Mouse (Mus musculus): ENCODE measurements around the gene Jtb. TPM values are rescaled to one million over a fixed set of nuclear protein-coding genes. Genes with fewer than 3 reads are reported as not detected.

Gene Jtb
- 10 to 100 TPM; 43.8 to 48.9 TPM for total RNA-seq (2021)

DNA sequence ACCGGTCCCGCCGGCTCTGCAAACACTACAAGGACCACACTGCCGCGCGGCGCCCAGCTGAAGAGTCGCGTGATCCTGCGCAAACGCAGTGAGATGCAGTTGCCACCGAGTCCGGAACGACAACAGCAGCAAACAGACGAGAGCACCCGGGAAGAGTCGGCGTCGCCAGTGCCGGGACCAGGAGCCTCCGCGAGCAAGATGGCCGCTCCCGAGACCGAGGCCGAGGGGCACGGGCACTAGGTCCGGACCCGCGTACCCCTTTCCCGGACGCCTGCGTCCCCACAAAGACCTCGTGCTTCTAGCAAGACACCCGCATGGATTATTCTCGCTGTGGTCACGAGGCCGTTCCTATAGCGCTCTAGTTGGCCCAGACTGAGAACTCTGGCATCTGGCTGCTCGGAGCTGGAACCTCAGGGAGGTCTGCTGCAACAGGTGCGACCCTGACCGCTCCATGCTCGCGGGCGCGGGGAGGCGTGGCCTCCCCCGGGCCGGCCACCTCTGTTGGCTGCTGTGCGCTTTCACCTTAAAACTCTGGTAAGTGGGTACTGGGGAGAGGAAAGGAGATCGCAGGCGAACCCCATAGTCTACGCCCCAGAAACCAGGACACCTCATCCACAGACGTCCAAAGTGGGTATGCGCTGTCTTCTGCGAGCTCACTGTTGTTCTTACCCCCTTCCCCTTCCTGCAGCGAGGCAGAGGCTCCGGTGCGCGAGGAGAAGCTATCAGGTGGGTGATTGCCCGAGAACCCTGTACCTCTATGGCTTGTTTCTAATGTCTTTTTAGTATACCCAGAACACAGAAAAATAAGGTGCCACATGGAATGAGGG is at the start of gene Jtb:
Gene Jtb (plus strand): TSS at position 91 of the 827 bp plus-strand sequence.
- intact Hi-C loops (cut with DNase I), result no loop called here
- peak; percentile 88 to 89 for DNase-seq

DNA sequence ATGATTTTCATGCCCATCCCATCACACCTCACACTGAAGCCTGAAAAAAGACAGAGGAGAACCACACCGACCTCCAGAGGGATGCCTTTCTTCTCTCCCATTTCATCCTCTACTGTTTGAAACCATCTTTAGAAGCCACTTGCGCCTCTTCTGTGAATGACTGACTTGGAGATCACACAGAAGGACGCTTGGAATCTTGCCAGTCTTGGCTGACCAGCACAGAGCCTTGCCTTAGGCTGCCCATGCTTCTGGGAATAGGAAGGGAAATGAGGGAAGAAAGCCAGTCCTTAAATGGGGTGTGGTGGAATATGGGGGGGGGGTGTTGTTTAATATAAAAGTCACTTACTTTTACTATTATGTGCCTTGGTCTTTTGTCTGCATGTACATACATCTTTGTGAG is 47.8 kb upstream of the Jtb start:
- intact Hi-C loops (cut with DNase I), result no loop called here
- no peak for DNase-seq

DNA sequence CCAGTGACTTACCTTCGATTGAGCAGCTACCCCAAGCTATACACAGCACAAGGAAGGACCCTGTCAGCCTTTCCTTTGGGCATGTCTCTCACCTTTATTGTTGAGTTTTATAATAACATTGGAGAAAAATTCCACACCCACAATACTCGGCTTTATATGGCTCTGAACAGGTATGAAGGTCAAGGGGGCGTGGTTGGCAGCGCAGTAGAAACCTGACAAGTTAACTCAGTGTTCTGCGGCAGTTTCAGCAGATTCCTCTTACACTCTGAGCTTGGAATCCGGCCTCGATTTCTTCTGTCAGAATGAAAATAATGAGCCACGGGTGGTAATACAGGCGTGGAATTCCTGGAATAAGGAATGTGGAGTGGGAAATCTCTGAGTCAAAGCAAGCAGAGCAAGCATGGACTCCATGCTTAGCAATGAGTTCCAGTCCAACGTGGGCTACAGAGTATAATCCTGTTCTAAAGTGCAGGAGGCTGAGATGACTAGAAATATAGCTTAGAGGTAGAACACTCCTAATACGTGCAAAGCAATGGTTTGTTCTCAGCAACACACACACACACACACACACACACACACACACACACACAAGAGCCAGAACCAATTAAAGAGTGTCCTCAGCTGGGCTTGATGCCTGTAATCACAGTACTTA is 40.4 kb upstream of the Jtb start:
- no peak for DNase-seq
- intact Hi-C loops (cut with DNase I), result no loop called here

DNA sequence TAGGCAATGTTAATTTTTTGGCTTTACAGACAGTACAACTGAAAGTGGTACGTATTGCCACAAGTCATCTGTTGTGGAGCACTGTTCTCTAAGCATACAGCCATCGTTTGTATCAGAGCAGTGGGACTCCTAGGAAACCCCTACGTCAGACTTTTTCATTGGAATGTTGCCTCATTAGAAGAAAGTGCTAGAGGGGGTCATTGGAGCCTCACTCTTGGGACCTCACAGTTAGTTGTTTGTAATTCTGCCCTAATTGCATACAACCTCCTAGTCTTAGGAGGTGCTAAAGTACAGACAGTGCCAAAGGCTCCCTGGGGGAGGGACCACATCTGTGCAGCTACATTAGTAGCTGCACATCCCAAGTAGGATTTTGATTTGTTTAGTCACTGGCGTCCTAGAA is 36.6 kb upstream of the Jtb start:
- intact Hi-C loops (cut with DNase I), result no loop called here
- no peak for DNase-seq

DNA sequence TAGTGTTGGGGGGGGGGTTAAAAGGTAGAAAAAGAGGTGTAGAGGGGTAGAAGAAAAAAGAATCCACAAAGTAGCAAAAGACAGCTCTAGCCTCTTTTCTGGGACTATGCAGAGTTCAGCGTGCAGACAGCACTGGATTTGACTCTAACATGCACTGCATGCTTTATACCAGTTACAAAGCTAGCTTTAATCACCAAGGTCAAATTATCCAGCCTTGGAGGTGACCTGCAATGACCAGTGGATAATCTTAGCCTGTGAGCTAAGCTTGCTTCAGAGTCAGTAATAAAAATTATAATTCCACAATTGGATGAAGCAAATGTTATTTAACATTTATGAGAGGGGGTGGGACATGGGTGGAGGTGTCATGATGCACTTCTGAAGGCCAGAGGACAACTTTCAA is 35.8 kb upstream of the Jtb start:
- intact Hi-C loops (cut with DNase I), result no loop called here
- DNase-seq, result no peak

DNA sequence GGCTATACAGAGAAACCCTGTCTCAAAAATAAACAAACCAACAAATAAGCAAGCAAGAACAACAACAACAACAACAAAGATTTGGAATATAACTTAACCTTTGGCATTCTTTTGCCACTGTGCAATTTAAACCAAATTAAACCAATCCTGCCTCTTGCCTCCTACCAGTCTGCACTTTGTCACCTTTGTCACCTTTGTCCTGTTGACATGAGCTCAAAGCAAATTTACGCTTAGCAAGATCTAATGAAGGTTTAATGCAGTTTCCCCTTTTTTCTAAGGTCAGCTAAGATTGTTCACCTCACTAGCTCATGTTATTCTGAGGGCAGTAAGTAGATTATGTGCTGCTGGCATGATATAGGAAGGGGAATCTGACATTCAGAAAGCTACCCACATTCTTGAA is 33.8 kb upstream of the Jtb start:
- DNase-seq, result no peak
- intact Hi-C loops (cut with DNase I), result no loop called here

DNA sequence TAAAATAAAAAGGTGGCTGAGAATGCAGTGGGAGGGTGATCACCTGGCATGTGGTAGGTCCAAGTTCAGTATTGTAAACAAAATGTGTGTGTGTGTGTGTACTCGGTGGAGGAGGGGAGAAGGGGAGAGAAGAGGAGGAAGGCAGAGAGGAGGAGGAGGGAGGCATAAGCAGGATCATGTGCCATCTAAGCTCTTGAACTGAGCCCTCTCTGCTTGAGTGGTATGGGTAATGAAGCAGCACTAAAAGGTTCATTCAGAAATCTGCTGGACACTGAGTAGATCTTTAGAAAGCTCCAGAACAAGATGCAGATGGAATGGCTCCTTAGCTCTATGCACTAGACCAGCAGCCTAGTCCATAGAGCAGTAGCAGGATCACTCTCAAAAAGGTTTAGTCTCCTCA is 28.5 kb upstream of the Jtb start:
- intact Hi-C loops (cut with DNase I), result no loop called here
- DNase-seq, result no peak

DNA sequence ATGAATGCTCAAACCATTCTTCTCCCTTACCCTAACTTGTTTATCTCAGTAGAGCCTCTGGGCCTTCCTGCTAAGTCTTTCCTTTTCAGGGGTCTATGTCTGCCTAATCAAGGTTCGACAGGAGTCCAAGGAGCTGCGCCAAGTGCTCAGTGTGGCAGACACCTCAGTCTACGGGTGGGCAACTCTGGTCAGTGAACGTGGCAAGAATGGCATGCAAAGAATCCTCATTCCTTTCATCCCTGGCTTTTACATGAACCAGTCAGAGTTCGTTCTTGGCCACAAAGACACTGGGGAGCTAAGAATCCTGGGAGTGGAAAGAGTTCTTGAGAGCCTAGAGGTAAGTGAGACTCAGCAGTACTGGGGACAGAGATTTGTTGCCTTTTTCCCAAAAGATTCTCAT is 27.8 kb upstream of the Jtb start:
- intact Hi-C loops (cut with DNase I), result no loop called here
- no peak for DNase-seq

DNA sequence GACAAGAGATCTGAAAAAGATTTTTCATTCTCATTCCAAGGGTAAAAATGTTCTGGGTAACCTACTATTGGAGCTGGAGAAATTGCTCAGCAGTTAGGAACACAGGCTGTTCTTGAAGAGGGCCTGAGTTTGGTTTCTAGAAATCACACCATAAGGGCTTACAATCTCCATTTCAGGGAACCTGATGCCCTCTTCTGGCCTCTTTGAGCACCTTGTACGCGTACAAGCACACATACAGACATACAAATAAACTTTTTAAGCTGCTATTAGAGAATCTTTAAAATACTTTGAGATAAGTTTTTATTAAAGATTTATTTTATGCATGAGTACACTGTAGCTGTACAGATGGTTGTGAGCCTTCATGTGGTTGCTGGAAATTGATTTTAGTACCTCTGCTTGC is 26.8 kb upstream of the Jtb start:
- DNase-seq, result no peak
- intact Hi-C loops (cut with DNase I), result no loop called here

DNA sequence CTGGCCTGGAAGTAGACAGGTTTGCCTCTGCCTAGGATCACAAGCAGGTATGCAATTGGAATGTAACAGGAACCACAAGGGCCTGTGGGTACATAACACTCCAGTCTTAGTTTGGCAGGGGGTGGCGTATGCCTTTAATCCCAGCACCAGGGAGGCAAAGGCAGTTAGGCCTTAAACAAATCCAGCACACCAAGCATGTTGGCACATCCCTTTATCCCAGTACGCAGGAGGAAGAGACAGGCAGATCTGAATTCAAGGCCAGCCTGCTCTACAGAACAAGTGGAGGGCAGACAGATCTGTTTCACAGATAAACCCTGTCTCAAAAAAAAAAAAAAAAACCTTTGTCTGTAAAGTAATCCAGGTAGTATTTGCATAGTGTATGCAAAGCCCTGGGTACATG is 22.7 kb upstream of the Jtb start:
- DNase-seq, result no peak
- intact Hi-C loops (cut with DNase I), result no loop called here

DNA sequence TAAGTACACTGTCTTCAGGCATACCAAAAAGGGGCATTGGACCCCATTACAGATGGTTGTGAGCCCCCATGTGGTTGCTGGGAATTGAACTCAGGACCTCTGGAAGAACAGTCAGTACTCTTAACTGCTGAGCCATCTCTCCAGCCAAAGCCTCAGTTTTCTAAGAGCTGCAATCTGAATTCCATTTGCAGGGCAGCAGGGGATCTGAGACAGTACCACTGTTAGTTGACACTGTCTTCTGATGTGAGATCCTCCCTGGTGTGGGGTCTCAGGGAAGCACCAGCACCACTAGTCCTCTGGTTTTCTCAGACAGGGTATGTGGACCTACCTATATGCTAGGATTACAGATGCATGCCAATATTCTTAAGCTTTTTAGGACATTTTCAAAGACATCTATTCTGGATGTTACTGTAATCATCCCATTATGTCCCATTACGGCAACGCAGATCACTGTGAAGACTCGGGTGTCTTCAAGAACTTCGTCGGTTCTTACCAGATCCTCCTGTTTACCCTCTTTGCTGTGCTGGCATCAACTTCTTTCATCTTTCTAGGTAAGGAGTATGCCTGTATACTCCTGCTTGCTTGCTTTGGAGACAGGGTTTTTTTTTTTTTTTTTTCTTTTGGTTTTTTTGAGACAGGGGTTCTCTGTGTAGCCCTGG is 21.4 kb upstream of the Jtb start:
- intact Hi-C loops (cut with DNase I), result no loop called here
- DNase-seq, result no peak

DNA sequence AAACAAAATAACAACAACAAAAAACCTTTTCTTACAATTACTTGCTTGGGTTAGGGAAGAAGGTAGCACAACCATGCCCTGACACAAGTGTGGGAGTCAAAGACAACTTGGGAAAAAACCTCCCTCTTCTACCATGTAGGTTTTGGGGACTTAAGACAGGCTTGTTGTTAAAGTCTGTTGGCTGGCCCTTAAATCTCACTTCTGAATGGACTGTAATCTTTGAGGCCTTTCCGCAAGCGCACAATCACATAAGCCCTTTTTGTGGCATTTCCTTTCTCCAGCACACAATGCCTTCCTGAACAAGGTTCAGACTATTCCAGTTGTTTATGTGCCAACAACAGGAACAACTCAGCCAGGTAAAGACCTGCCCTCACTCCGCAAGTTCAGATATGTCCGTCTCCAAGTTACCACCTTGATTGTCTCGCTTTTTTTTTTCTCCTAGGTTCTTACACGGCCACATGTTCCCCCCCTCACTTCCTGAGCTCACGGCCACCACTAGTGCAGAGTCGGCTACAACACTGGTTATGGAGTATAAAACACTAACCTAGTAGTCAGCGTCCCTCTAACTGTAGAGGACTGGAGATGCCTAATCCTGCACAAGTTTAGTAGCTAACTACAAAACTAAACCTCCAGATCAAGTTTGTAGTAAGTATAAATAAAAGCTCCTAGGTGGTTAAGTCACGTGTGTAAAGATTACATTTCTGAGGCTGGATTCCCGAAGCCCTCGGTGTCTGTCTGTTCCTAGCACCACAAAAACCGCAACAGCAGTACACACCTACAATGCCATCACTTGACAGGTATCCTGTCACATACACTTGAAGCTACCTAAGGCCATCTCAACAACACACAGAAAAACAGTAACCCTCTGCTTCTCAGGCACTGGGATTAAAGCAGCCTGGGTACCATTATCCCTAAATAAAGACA is 19.7 kb upstream of the Jtb start:
- no peak for DNase-seq
- intact Hi-C loops (cut with DNase I), result loop anchor here (2.0 kb wide), 1 partner anchor 131 kb away; no protein-coding TSS in a partner anchor

DNA sequence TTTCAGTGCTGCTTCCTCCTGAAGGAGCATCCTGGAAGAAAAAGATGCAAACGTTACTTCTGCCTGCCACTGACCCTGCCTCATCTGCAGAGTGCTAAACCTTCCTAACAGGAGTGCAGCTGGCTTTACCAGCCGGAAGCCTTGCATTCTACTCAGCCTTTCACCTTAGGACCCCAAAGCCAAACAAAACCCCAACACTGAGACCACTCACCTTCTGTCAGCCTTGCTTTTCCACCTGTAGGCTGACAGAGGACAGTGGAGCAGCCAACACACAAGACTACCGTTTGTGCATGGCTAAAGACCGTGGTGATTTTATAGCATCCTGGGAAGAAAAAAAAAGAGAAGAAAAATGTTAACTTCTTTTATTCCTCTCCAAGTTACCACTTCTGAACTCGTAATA is 18.7 kb upstream of the Jtb start:
- intact Hi-C loops (cut with DNase I), result loop anchor here (2.0 kb wide), 1 partner anchor 132 kb away; no protein-coding TSS in a partner anchor
- no peak for DNase-seq

DNA sequence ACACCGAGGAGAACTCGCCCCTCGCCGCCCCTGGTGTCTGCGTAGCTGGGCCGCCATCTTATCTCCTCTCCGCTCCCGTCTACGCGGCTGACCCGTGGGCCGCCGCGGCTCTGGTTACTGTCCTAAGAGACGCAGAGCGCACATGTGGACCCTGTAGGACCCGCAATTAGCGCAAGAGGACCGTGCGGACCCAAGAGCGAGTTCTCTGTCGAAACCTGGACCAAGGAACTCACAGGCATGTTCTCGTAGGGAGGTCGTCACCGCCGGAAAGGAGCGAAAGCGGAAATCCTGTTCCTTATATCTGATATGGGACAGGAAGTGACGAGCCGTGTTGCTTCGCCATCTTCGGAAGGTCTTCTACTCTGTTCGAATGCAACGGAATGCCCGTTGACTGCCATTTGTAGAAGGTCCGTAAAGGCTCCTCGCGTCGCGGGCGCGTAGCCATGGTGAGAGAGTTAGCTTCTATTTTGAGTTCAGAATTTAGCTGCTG is 18.0 kb upstream of the Jtb start, which contains the start of the genes Rps27 and Rab13:
Gene Rps27 (minus strand): TSS at position 275 of the 490 bp plus-strand sequence.
Gene Rab13 (plus strand): TSS at position 319 of the 490 bp plus-strand sequence.
- intact Hi-C loops (cut with DNase I), result loop anchor here (2.0 kb wide), 1 partner anchor 133 kb away; no protein-coding TSS in a partner anchor
- peak; percentile 85 to 91 for DNase-seq

DNA sequence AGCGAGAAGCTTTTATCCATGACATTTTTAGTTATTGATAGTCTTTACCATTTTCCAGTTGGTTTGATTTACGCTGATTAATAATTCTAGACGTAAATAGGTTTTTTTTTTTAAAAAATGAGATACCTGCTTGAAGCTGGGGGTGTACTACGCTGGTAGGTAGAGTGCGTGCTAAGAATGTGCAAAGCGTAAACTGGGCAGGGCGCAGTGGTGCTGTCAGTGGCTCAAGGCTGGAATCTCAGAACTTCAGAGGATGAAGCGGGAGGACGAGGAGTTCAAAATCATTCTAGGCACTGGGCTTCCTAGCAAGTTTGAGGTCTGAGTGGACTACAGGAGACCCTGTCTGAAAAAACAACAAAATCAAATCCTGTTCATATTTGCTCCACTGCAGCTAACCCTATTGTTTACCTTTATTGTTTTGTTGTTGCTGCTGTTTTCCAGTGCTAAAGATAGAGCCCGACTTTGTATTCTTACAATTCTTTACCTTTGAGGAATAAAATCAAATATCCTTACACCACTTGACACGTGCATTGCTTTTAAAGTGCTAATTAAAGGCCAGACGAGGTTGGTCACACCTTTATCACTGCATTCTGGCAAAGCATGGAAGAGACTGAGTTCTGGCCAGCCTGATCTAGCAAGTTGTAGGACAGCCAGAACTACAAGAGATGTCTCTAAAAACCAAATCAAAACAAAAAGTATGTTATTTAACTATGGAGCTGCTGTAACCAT is 17.3 kb upstream of the Jtb start:
- intact Hi-C loops (cut with DNase I), result loop anchor here (2.0 kb wide), 1 partner anchor 133 kb away; no protein-coding TSS in a partner anchor
- DNase-seq, result peak in 1 of 2 experiments; percentile 15

DNA sequence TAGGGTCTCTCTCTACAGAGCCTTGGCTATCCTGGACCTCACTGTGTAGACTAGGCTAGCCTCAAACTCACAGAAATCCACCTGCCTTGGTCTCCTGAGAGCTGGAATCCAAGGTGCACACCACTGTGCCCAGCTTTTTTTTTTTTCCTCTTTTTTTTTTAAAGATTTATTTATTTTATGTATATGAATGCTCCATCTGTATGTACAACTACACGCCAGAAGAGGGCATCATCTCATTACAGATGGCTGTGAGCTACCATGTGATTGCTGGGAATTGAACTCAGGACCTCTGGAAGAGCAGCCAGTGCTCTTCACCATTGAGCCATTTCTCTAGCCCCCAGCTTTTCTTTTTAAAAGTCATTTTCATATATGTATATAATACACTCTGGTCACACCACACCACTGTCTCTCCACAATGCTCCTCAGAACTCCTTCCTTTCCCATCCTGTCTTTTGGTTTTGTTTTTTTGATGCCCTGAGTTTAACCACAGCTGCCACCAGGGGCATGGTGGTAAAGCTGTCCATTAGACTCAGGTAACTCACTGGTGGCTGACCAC is 15.5 kb upstream of the Jtb start:
- intact Hi-C loops (cut with DNase I), result loop anchor here (5.0 kb wide), 1 partner anchor 246 kb away; no protein-coding TSS in a partner anchor

DNA sequence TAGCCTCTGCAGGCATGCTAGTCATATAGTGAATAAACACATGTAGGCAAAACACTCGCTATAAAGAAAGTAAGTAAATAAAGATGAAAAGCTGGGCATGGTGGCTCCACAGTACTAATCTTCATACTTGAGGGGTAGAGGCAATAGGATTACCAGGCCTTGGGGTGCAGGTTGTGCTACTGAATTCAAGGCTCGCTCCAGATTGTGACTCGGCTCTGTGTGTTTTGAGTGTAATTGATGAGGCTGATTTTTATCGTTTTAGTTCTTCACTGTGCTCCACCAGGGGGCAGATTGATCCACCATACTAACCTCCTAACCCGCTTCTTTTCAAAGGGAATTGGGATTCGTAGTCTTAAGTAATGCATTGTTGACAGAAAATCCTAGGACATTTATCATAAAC is 11.3 kb upstream of the Jtb start:
- peak; percentile 53 to 55 for DNase-seq
- intact Hi-C loops (cut with DNase I), result loop anchor here (1.0 to 2.0 kb wide), 3 partner anchors 35 to 153 kb away; partner anchors contain the start of genes Crtc2 and Dennd4b

More for the DNA sequence above, 15.5 kb upstream of the Jtb start:
- DNase-seq, result no peak

DNA sequence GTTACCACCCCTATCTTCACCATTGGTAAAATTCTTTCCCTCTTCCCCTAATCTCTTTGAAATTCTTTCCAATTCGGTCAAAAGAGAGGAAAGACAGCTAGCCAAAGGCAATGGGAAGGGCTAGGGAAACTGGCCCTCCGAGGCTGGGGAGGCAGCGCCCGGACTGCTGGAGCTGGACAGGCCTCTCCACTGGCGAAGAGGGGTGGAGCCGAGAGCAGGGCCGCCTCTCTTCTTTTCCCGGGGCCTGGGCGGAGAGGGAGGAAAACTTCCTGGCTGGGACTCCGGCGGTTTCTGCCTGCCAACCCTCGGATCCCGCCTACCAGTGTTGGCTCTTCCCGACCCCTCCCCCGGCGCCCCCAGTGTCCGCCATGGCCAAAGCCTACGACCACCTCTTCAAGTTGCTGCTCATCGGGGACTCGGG is 10.9 kb upstream of the Jtb start:
- intact Hi-C loops (cut with DNase I), result loop anchor here (1.0 to 2.0 kb wide), 3 partner anchors 34 to 153 kb away; partner anchors contain the start of genes Crtc2 and Dennd4b
- DNase-seq, result peak; percentile 82 to 84

DNA sequence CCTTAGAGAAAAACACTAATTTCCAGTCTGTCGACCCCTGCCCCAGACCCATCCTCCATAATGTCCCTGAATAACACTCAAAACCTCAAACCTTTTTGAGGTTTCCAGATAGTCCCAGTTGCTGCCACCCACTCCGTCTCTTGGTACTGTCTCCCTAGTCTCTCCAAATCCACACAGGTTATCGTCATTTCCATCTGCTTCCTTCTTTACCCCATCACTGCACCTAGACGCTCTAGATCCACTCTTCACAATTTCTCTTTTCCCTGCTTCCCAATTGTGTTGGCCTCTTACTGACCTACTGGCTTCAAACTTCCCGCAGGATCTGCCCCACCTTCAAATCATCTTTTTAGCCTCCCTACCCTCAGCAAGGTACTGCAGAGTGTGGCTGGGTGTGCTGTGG is 10.3 kb upstream of the Jtb start:
- intact Hi-C loops (cut with DNase I), result loop anchor here (2.0 kb wide), 2 partner anchors 34 to 44 kb away; partner anchors contain the start of genes Crtc2 and Dennd4b
- no peak for DNase-seq

All from heart, postnatal 36 days (tissue).